Mouse (Mus musculus) stomach, embryonic 14.5 days (tissue): Measurements from ENCODE around the gene Rab11fip3. TPM values are rescaled to one million over a fixed set of nuclear protein-coding genes. Genes with fewer than 3 reads are reported as not detected.

ENCODE experiments used
- ATAC-seq: fragments of 200-750 bp; cut with Nextera tagmentation; 2 replicates; pipeline ENCODE4 v1.8.0; 2017; ENCODE audit warnings: low read depth, moderate TSS enrichment; ENCODE audit not compliant: insufficient number of reproducible peaks, insufficient read depth, low FRiP score
- H3K27ac ChIP-seq: fragments of 300-500 bp; sonication (generic); 2 replicates; pipeline ENCODE4 v1.5.1; 2014; ENCODE audit warnings: mild to moderate bottlenecking, low read length, moderate library complexity, mixed read lengths
- H3K27me3 ChIP-seq: fragments of 300-500 bp; sonication (generic); 2 replicates; pipeline ENCODE4 v1.6.1; 2014; ENCODE audit warnings: low read length, control low read depth, mixed read lengths; ENCODE audit not compliant: control insufficient read depth, insufficient read depth
- H3K36me3 ChIP-seq: fragments of 300-500 bp; sonication (generic); 2 replicates; pipeline ENCODE4 v1.6.1; 2014; ENCODE audit warnings: mild to moderate bottlenecking, control low read depth, low read length, moderate library complexity, mixed read lengths; ENCODE audit not compliant: control insufficient read depth, insufficient read depth
- H3K4me1 ChIP-seq: fragments of 300-500 bp; sonication (generic); 2 replicates; pipeline ENCODE4 v1.6.1; 2014; ENCODE audit warnings: low read length, control low read depth, mixed read lengths; ENCODE audit not compliant: control insufficient read depth, insufficient read depth
- H3K4me2 ChIP-seq: fragments of 300-500 bp; sonication (generic); replicated peaks from 2 replicates; pipeline ENCODE4 v1.6.1; 2014; ENCODE audit warnings: low read depth, low read length, control low read depth
- H3K4me3 ChIP-seq: fragments of 300-500 bp; sonication (generic); 2 replicates; pipeline ENCODE4 v1.5.1; 2014; ENCODE audit warnings: low read depth, low read length, control low read depth
- H3K9ac ChIP-seq: fragments of 300-500 bp; sonication (generic); replicated peaks from 2 replicates; pipeline ENCODE4 v1.6.1; 2014; ENCODE audit warnings: low read depth, mild to moderate bottlenecking, control low read depth, low read length, moderate library complexity, mixed read lengths
- H3K9me3 ChIP-seq: fragments of 300-500 bp; sonication (generic); 2 replicates; pipeline ENCODE4 v1.6.1; 2016; ENCODE audit warnings: low read depth, low read length, control low read depth; ENCODE audit not compliant: control insufficient read depth
- WGBS: fragments of 180-500 bp; shearing (Covaris S2); extraction: QIAGEN DNeasy Blood & Tissue Kit; methylation state at CpG from one replicate; pipeline ENCODE4 v1.1.7; 2014; 5-methylcytosine and 5-hydroxymethylcytosine counted together
- polyA plus RNA-seq: library from polyadenylated mRNA; unstranded; fragments of >200 nt; fragmentation: Nextera tagmentation; extraction: Ambion mirVana; gene quantifications from 2 replicates; pipeline ENCODE4 v1.2.1, GENCODE M21; 2014

The Rab11fip3 gene
- polyA plus RNA-seq, 1 experiment from 2014 or later: 11.4 TPM

DNA sequence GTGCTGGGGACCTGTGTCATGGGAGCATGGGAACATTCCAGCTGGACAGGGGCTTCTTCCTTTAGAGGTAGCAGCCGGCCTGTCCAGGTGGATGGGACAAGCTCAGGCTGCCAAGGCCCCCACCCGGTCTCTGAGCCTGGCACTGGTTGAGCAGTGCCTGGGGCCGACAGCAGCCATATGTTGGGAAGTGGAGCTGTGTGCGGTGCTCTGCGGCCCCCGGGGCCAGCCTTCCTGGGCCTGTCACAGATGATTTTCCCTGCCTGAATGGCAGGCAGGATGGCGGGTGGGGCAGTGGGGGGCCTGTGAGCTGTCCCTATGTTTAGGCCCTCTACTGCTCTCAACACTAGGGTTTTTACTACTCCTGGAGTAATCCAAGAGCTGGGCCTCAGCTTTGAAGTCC is 113.2 kb downstream of the Rab11fip3 start:
- Histone ChIP-seq H3K4me1 (peaks cover 6% of the 10 kb centered on the region; the same call in 1 of the 2 replicates), H3K9me3 (no peaks in the 10 kb centered on the region), H3K4me2 (no peak overlapping the region), H3K27ac (no peak overlapping the region), H3K9ac (no peak overlapping the region), H3K36me3 (peaks cover 14% of the 10 kb centered on the region; the same call in 1 of the 2 replicates), H3K27me3 (peaks cover 20% of the 10 kb centered on the region), H3K4me3 (no peak overlapping the region)
- WGBS: 79% methylated on average over 7 of the region's 7 CpGs
- no peak for ATAC-seq

DNA sequence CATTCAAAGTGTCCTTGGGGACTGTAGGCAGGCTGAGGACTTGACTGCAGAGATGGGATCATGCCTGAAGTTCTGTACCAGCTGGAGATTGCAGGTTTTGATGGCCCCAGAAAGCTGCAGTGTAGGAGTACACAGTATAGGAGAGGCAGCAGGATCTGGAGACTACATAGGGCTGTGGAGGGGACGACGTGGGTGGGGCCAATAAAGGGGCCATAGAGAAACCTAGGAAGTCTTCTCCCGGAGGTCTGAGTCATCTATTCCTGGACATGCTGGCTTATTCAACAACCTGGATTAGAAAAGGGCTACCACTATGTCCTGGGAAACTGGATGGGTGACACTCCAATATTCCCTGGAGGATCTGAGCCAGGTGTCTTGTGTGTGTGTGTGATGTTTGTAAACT is 113.6 kb downstream of the Rab11fip3 start:
- WGBS: 61% methylated on average over 3 of the region's 3 CpGs
- Histone ChIP-seq H3K4me1 (peaks cover 8% of the 10 kb centered on the region; the same call in 1 of the 2 replicates), H3K4me2 (no peak overlapping the region), H3K4me3 (no peak overlapping the region), H3K36me3 (peaks cover 14% of the 10 kb centered on the region; the same call in 1 of the 2 replicates), H3K9me3 (no peaks in the 10 kb centered on the region), H3K9ac (no peak overlapping the region), H3K27ac (no peak overlapping the region), H3K27me3 (peaks cover 22% of the 10 kb centered on the region)
- no peak for ATAC-seq

DNA sequence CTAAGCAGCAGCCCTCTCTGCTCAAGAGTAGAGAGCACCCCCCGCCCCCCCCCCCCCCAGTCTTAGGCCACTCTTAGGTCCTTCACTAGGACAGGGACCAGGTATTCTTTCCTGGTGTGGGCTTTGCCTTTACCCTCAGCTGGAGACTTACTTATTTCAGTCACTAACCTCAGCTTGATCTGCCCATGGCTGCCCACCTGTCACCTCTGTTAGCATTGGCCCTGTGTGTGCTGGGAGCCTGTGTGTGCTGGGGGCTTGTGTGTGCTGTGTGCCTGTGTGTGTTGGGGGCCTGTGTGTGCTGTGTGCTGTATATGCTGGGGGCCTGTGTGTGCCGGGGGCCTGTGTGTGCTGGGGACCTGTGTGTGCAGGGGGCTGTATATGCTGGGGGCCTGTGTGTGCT is 114.7 kb downstream of the Rab11fip3 start:
- no peak for ATAC-seq
- Histone ChIP-seq H3K9ac (no peak overlapping the region), H3K4me3 (no peak overlapping the region), H3K36me3 (peaks cover 5% of the 10 kb centered on the region; the same call in 1 of the 2 replicates), H3K4me2 (no peak overlapping the region), H3K4me1 (peaks cover 8% of the 10 kb centered on the region; the same call in 1 of the 2 replicates), H3K9me3 (no peaks in the 10 kb centered on the region), H3K27ac (no peak overlapping the region), H3K27me3 (peaks cover 28% of the 10 kb centered on the region)
- 68% methylated on average over 2 of the region's 2 CpGs for WGBS

DNA sequence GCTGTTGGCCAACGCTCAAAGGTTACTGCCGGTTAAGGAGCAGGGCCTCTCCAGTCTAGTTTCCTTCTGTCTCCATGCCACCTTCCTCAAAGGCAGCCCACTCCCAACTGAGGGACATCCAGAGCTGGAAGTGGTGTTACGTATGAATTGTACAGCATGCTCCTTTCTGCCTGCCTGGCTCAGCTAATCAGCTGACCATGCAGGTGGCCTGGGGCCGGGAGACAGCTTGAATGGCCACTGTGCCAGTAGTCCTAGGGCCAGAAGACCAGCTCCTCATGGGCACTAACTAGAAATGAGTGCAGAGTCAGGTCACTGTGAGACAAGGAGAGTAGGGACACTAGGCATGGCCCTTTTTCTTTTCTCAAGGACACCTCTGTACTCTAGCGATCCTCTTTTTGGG is 116.2 kb downstream of the Rab11fip3 start:
- no peak overlapping the region for H3K27ac ChIP-seq
- peaks cover 28% of the 10 kb centered on the region for H3K27me3 ChIP-seq
- H3K4me1 ChIP-seq: peaks cover 8% of the 10 kb centered on the region; the same call in 1 of the 2 replicates
- H3K9me3 ChIP-seq: no peaks in the 10 kb centered on the region
- ATAC-seq: no peak
- no peak overlapping the region for H3K9ac ChIP-seq
- H3K36me3 ChIP-seq: no peaks in the 10 kb centered on the region
- H3K4me3 ChIP-seq: no peak overlapping the region
- WGBS: 81% methylated on average over 5 of the region's 5 CpGs
- H3K4me2 ChIP-seq: no peak overlapping the region

DNA sequence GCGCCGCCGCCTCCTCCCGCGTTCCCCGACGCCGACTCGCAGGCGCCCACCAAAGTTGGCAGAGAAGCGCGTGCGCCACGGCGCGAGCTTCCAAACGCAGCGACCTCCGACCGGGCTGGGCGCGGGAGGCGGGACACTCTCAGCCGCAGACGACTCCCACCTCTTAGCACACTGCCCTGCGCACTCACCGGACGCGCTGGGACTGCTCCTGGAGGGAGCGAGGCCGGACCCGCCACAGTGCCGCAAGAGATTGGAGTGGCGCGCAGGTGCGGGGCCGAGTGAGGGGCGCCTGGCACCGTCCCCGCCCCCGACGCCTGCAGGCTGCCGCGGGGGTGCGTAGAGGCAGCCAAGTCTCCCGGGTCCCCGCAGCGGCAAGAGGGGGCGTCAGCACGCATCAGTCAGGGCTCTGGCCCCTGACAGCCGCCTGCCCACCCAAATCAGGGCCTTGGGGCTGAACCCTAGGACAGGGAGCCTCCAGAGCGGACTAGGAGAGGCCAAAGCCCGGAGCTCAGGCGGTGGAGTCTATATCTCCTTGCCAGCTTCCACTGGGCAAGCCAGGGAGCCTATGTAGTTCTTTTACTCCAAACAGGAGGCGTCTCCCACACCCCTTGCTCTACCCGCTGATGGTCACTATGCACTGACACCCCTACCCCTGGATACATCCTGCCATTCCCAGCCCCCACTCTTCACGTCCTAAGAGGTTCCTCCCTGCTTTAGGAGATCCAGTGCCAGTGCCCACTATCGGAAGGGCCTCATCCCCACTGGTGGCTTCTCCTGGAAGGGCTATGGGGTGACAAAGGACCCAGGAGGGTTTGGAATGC is 117.3 kb downstream of the Rab11fip3 start, which contains the start of gene A930017K11Rik:
Gene A930017K11Rik, minus strand, starts transcription at position 763 of the 821 bp plus-strand sequence.
- no peak within 1 kb of the TSS for H3K27ac ChIP-seq
- no peak for ATAC-seq
- H3K27me3 ChIP-seq: peaks cover 28% of the 10 kb centered on the region
- peak within 1 kb of the TSS; percentile 71 for H3K4me2 ChIP-seq
- H3K36me3 ChIP-seq: no peaks in the 10 kb centered on the region
- peaks cover 8% of the 10 kb centered on the region; the same call in 1 of the 2 replicates for H3K4me1 ChIP-seq
- H3K9ac ChIP-seq: peak within 1 kb of the TSS; percentile 14; the same call in 1 of the 2 replicates
- WGBS: 2% methylated on average over 58 of the region's 58 CpGs
- peak within 1 kb of the TSS; percentile 36 for H3K4me3 ChIP-seq
- H3K9me3 ChIP-seq: no peaks in the 10 kb centered on the region

DNA sequence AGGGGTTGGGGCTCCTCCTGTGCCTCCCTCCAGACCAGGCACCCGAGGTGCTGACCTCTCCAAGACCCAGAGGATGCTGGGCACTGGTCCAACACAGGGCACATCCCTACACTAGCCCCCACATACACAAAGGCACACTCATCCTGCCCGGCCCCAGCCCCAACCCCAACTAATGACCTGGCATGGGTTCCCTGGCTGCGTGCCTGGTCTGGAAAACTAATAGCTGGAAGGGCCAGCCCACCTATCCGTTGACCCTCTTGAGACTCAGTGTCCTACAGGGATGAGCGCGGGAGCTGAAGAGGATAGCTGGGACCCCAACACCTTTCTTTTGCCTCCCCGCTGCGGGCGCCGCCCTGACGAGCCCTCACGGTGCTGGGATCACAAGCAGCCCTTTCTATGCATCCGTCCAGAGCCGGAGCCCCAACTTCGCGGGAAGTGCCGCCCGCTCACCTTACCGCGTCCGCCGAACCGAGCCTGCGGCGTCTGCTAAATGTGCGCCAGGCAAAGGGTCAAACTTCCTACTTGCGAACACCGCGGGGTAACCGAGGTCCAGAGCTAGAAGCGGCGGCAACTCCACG is 118.0 kb downstream of the Rab11fip3 start:
- H3K9ac ChIP-seq: peak overlapping the region; percentile 14; the same call in 1 of the 2 replicates
- H3K27ac ChIP-seq: no peak overlapping the region
- no peak; the same call in 1 of the 2 replicates for ATAC-seq
- H3K27me3 ChIP-seq: peaks cover 28% of the 10 kb centered on the region
- peak overlapping the region; percentile 36 for H3K4me3 ChIP-seq
- peaks cover 8% of the 10 kb centered on the region; the same call in 1 of the 2 replicates for H3K4me1 ChIP-seq
- H3K9me3 ChIP-seq: no peaks in the 10 kb centered on the region
- WGBS: 1% methylated on average over 33 of the region's 33 CpGs
- no peaks in the 10 kb centered on the region for H3K36me3 ChIP-seq
- peak overlapping the region; percentile 71 for H3K4me2 ChIP-seq

DNA sequence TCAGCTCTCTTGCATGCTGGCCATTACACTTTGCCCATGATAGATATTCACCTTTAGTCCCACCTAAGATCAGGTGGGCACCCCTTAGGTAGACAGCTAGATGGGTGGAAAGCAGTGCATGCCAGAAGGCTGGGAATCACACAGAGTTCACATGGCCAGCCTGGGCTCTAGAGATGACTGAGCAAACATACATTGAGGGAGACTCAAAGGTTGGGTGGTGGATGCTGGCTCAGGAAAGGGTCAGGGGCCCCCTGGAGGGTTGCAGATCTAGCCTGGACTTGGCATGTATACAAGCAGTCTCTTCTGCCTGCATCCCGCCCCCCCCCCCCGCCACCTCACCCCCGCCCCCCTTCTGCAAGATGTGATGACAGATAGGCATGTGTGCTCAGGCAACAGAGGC is 118.6 kb downstream of the Rab11fip3 start:
- H3K9me3 ChIP-seq: no peaks in the 10 kb centered on the region
- WGBS: no CpG with 5 or more reads among the region's 3 CpGs
- ATAC-seq: no peak
- no peaks in the 10 kb centered on the region for H3K36me3 ChIP-seq
- no peak overlapping the region for H3K27ac ChIP-seq
- H3K4me1 ChIP-seq: peaks cover 8% of the 10 kb centered on the region; the same call in 1 of the 2 replicates
- H3K4me3 ChIP-seq: no peak overlapping the region
- peaks cover 28% of the 10 kb centered on the region for H3K27me3 ChIP-seq
- H3K4me2 ChIP-seq: 0 out of 2 replicates have a peak overlapping the region, but pooled peaks have one; percentile 71
- H3K9ac ChIP-seq: 0 out of 2 replicates have a peak overlapping the region, but pooled peaks have one; percentile 18

DNA sequence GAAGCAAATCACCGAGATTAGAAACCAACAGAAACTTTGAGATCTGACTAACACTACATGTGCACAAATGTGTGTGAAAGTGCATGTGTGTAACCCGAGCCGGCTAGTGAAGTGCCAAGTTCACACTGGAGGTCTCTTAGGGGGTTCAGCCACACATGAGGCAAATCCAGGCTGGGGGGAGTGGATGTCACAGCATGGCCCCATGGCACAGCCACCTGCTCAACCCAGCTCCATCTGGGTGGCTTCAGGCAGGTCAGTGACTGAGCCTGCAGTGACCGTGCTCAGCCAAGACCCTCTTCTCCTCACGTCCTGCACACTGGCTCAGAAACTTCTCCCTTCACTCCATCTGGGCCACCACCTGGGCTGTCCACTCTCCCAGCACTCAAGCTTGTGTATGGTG is 119.4 kb downstream of the Rab11fip3 start:
- H3K27me3 ChIP-seq: peaks cover 28% of the 10 kb centered on the region
- ATAC-seq: no peak
- H3K4me3 ChIP-seq: no peak overlapping the region
- no peak overlapping the region for H3K9ac ChIP-seq
- H3K4me2 ChIP-seq: no peak overlapping the region
- no peak overlapping the region for H3K27ac ChIP-seq
- H3K9me3 ChIP-seq: no peaks in the 10 kb centered on the region
- 82% methylated on average over 5 of the region's 5 CpGs for WGBS
- no peaks in the 10 kb centered on the region for H3K36me3 ChIP-seq
- peaks cover 8% of the 10 kb centered on the region; the same call in 1 of the 2 replicates for H3K4me1 ChIP-seq
